Mouse (Mus musculus): ENCODE measurements around the gene Lor. TPM values are rescaled to one million over a fixed set of nuclear protein-coding genes. Genes with fewer than 3 reads are reported as not detected.

The Lor gene
- total and polyA plus RNA-seq, 2 experiments from 2014 or later, result 4.6 to 13.2 TPM

DNA sequence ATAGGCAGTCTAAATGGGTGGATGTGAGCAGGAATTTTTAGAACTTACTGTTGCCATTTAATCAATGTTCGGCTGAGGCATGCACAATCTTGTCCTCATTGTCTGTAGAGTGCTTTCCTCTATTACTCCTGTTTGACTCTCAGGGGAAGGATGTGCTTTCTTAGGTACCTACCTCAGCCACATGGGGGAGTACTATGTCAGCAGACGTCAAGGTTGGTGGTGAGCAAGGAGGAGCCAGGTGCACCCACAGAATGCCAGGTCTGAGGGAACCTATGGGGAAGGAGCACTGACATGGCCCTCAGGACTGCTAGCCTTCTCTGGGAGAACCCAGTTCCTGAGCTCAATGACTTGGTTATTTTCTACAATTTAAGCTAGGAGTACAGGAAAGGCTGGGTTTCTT lies 49.7 kb downstream of the Lor start:
- TF ChIP-seq CTCF (IDR thresholded peaks at IDR 0.05), result no peak
- no peak overlapping the region for H3K4me3 ChIP-seq (ENCODE audit: low read depth, low read length)
- WGBS, result 52% methylated on average over 2 of the region's 2 CpGs
- no peak for ATAC-seq (ENCODE audit: low FRiP score)
- no peaks in the 10 kb centered on the region for H3K36me3 ChIP-seq (ENCODE audit: insufficient read depth, low read length)
- H3K9ac ChIP-seq (replicated peaks; ENCODE audit: low read length, poor library complexity, severe bottlenecking), result no peak overlapping the region
- H3K4me1 ChIP-seq (ENCODE audit: insufficient read depth, low read length), result no peaks in the 10 kb centered on the region
- H3K27me3 ChIP-seq (ENCODE audit: insufficient read depth, low read length), result no peaks in the 10 kb centered on the region
- DNase-seq (ENCODE audit: low spot score), result no peak
- H3K27ac ChIP-seq (ENCODE audit: low read depth, low read length), result no peak overlapping the region
- H3K4me2 ChIP-seq (ENCODE audit: low read depth, low read length, poor library complexity, severe bottlenecking), result no peak overlapping the region
- no peaks in the 10 kb centered on the region for H3K9me3 ChIP-seq (ENCODE audit: low read length)

Small RNA genes lying within 50 kb of the gene (microRNA-seq; reads per million reads assigned to microRNA genes)
- gene Gm25145 (ENCODE audit: borderline number of aligned reads), result not detected

Other genes with a start within 250 kb of the Lor start
- not detected in 2 replicates for gene Pglyrp3, start 68.6 kb downstream of the Lor start, total RNA-seq (2014; rRNA removed)
- gene Pglyrp3, start 68.6 kb downstream of the Lor start, polyA plus RNA-seq (2015; fragmentation: Nextera tagmentation; extraction: Ambion mirVana), result not detected in 2 replicates
- 0.33 TPM in 1 of 2 replicates, not detected in the other for gene Prr9, start 40.8 kb upstream of the Lor start, total RNA-seq (2014; rRNA removed)
- gene Prr9, start 40.8 kb upstream of the Lor start, polyA plus RNA-seq (2015; fragmentation: Nextera tagmentation; extraction: Ambion mirVana), result not detected in 2 replicates
- gene Lelp1, start 59.6 kb upstream of the Lor start, total RNA-seq (2014; rRNA removed), result not detected in 2 replicates
- gene Lelp1, start 59.6 kb upstream of the Lor start, polyA plus RNA-seq (2015; fragmentation: Nextera tagmentation; extraction: Ambion mirVana), result not detected in 2 replicates
- not detected in 2 replicates for gene Sprr2a1, start 132.7 kb upstream of the Lor start, total RNA-seq (2014; rRNA removed)
- not detected in 2 replicates for gene Sprr2a1, start 132.7 kb upstream of the Lor start, polyA plus RNA-seq (2015; fragmentation: Nextera tagmentation; extraction: Ambion mirVana)
- 0.55 TPM in 1 of 2 replicates, not detected in the other for gene Sprr2a2, start 132.8 kb upstream of the Lor start, total RNA-seq (2014; rRNA removed)
- not detected in 2 replicates for gene Sprr2a2, start 132.8 kb upstream of the Lor start, polyA plus RNA-seq (2015; fragmentation: Nextera tagmentation; extraction: Ambion mirVana)
- gene Sprr2a3, start 202.3 kb upstream of the Lor start, total RNA-seq (2014; rRNA removed), result not detected in 2 replicates
- not detected in 2 replicates for gene Sprr2a3, start 202.3 kb upstream of the Lor start, polyA plus RNA-seq (2015; fragmentation: Nextera tagmentation; extraction: Ambion mirVana)
- not detected in 2 replicates for gene Sprr2b, start 233.5 kb upstream of the Lor start, total RNA-seq (2014; rRNA removed)
- not detected in 2 replicates for gene Sprr2b, start 233.5 kb upstream of the Lor start, polyA plus RNA-seq (2015; fragmentation: Nextera tagmentation; extraction: Ambion mirVana)

All from midbrain, postnatal 0 days (tissue).